Mouse (Mus musculus) hindbrain, embryonic 16.5 days (tissue): ENCODE measurements around the gene Diras1. TPM values are rescaled to one million over a fixed set of nuclear protein-coding genes. Genes with fewer than 3 reads are reported as not detected.

ENCODE experiments used
- ATAC-seq: fragments of 200-750 bp; cut with Nextera tagmentation; 2 replicates; pipeline ENCODE4 v1.8.0; 2017; ENCODE audit warnings: moderate TSS enrichment, moderate library complexity
- H3K27ac ChIP-seq: fragments of 300-500 bp; sonication (generic); 2 replicates; pipeline ENCODE4 v1.5.1; 2014; ENCODE audit warnings: low read depth, mild to moderate bottlenecking, control low read depth, low read length, moderate library complexity
- H3K27me3 ChIP-seq: fragments of 300-500 bp; sonication (generic); replicated peaks from 2 replicates; pipeline ENCODE4 v1.6.1; 2014; ENCODE audit warnings: low read length; ENCODE audit not compliant: control insufficient read depth, insufficient read depth
- H3K36me3 ChIP-seq: fragments of 300-500 bp; sonication (generic); 2 replicates; pipeline ENCODE4 v1.6.1; 2014; ENCODE audit warnings: mild to moderate bottlenecking, low read length, moderate library complexity, mixed read lengths; ENCODE audit not compliant: control insufficient read depth, insufficient read depth
- H3K4me1 ChIP-seq: fragments of 300-500 bp; sonication (generic); 2 replicates; pipeline ENCODE4 v1.6.1; 2014; ENCODE audit warnings: low read depth, low read length; ENCODE audit not compliant: control insufficient read depth, insufficient read depth
- H3K4me2 ChIP-seq: fragments of 300-500 bp; sonication (generic); 2 replicates; pipeline ENCODE4 v1.6.1; 2014; ENCODE audit warnings: mild to moderate bottlenecking, low read length, control low read depth, moderate library complexity
- H3K4me3 ChIP-seq: fragments of 300-500 bp; sonication (generic); 2 replicates; pipeline ENCODE4 v1.5.1; 2014; ENCODE audit warnings: mild to moderate bottlenecking, low read length, control low read depth, moderate library complexity
- H3K9ac ChIP-seq: fragments of 300-500 bp; sonication (generic); 2 replicates; pipeline ENCODE4 v1.6.1; 2014; ENCODE audit warnings: low read depth, mild to moderate bottlenecking, control low read depth, low read length, moderate library complexity
- H3K9me3 ChIP-seq: fragments of 300-500 bp; sonication (generic); 2 replicates; pipeline ENCODE4 v1.6.1; 2014; ENCODE audit warnings: mild to moderate bottlenecking, low read length, moderate library complexity; ENCODE audit not compliant: control insufficient read depth
- WGBS: fragments of 180-500 bp; shearing (Covaris S2); extraction: QIAGEN DNeasy Blood & Tissue Kit; methylation state at CpG from one replicate; pipeline ENCODE4 v1.1.7; 2014; 5-methylcytosine and 5-hydroxymethylcytosine counted together
- polyA plus RNA-seq: library from polyadenylated mRNA; unstranded; fragments of >200 nt; fragmentation: Nextera tagmentation; extraction: Ambion mirVana; gene quantifications from 2 replicates; pipeline ENCODE4 v1.2.1, GENCODE M21; 2015

Diras1 gene
- polyA plus RNA-seq, 1 experiment from 2014 or later = 74.4 TPM

- Histone ChIP-seq H3K9me3 (no peaks in the 10 kb centered on the region), H3K27ac (no peak overlapping the region), H3K36me3 (peaks cover 8% of the 10 kb centered on the region), H3K9ac (no peak overlapping the region), H3K4me3 (no peak overlapping the region), H3K4me2 (no peak overlapping the region), H3K4me1 (peaks cover 6% of the 10 kb centered on the region; the same call in 1 of the 2 replicates), H3K27me3 (no peaks in the 10 kb centered on the region)
- ATAC-seq = no peak
- 77% methylated on average over 7 of the region's 7 CpGs for WGBS
Observed at GRCm38 (mm10) chr10:81036251-81036650, 10.8 kb upstream of the Diras1 start.

GRCm38 (mm10) chr10:81033586-81033985 is 8.1 kb upstream of the Diras1 start:
- Histone ChIP-seq H3K9me3 (no peaks in the 10 kb centered on the region), H3K27me3 (no peaks in the 10 kb centered on the region), H3K4me1 (peaks cover 6% of the 10 kb centered on the region), H3K4me3 (no peak overlapping the region), H3K4me2 (no peak overlapping the region), H3K27ac (no peak overlapping the region), H3K9ac (no peak overlapping the region), H3K36me3 (peaks cover 21% of the 10 kb centered on the region)
- 89% methylated on average over 10 of the region's 10 CpGs for WGBS
- ATAC-seq = no peak

- no peak overlapping the region for H3K9ac ChIP-seq
- H3K27ac ChIP-seq = no peak overlapping the region
- peaks cover 8% of the 10 kb centered on the region for H3K4me1 ChIP-seq
- no peak for ATAC-seq
- 49% methylated on average over 10 of the region's 10 CpGs for WGBS
- H3K36me3 ChIP-seq = peaks cover 21% of the 10 kb centered on the region
- no peak overlapping the region for H3K4me3 ChIP-seq
- H3K9me3 ChIP-seq = no peaks in the 10 kb centered on the region
- H3K4me2 ChIP-seq = no peak overlapping the region
- H3K27me3 ChIP-seq = peaks cover 2% of the 10 kb centered on the region
Observed at GRCm38 (mm10) chr10:81029031-81029430, 3.6 kb upstream of the Diras1 start.

GRCm38 (mm10) chr10:81028219-81028618 is 2.8 kb upstream of the Diras1 start:
- H3K9me3 ChIP-seq = no peaks in the 10 kb centered on the region
- H3K9ac ChIP-seq = no peak overlapping the region
- peaks cover 8% of the 10 kb centered on the region for H3K4me1 ChIP-seq
- H3K27ac ChIP-seq = no peak overlapping the region
- H3K4me2 ChIP-seq = no peak overlapping the region
- no peak overlapping the region for H3K4me3 ChIP-seq
- peaks cover 2% of the 10 kb centered on the region for H3K27me3 ChIP-seq
- peaks cover 21% of the 10 kb centered on the region for H3K36me3 ChIP-seq
- no peak for ATAC-seq

- Histone ChIP-seq H3K9me3 (no peaks in the 10 kb centered on the region), H3K9ac (no peak overlapping the region), H3K36me3 (peaks cover 18% of the 10 kb centered on the region), H3K4me2 (no peak overlapping the region), H3K4me3 (no peak overlapping the region), H3K4me1 (peaks cover 8% of the 10 kb centered on the region), H3K27me3 (peaks cover 2% of the 10 kb centered on the region), H3K27ac (no peak overlapping the region)
- 63% methylated on average over 4 of the region's 4 CpGs for WGBS
- ATAC-seq = no peak
Observed at GRCm38 (mm10) chr10:81027331-81027730, 1.9 kb upstream of the Diras1 start.

GRCm38 (mm10) chr10:81026857-81027256 is 1.4 kb upstream of the Diras1 start:
- Histone ChIP-seq H3K9ac (no peak overlapping the region), H3K9me3 (no peaks in the 10 kb centered on the region), H3K36me3 (peaks cover 16% of the 10 kb centered on the region), H3K4me3 (no peak overlapping the region), H3K27ac (no peak overlapping the region), H3K4me2 (no peak overlapping the region), H3K4me1 (peaks cover 10% of the 10 kb centered on the region), H3K27me3 (peaks cover 2% of the 10 kb centered on the region)
- no peak for ATAC-seq
- 85% methylated on average over 5 of the region's 5 CpGs for WGBS

- Histone ChIP-seq H3K4me2 (peak overlapping the region; percentile 91), H3K4me1 (peaks cover 13% of the 10 kb centered on the region), H3K36me3 (peaks cover 4% of the 10 kb centered on the region), H3K9me3 (no peaks in the 10 kb centered on the region), H3K4me3 (peak overlapping the region; percentile 60), H3K27ac (peak overlapping the region; percentile 29), H3K9ac (peak overlapping the region; percentile 94), H3K27me3 (peaks cover 2% of the 10 kb centered on the region)
- WGBS = 2% methylated on average over 25 of the region's 43 CpGs
- peak; percentile 56 for ATAC-seq
Observed at GRCm38 (mm10) chr10:81025047-81025621, 328 bp downstream of the Diras1 start.

- Histone ChIP-seq H3K36me3 (peaks cover under 1% of the 10 kb centered on the region; the same call in 1 of the 2 replicates), H3K4me2 (peak overlapping the region; percentile 91), H3K9ac (peak overlapping the region; percentile 94), H3K4me1 (peaks cover 13% of the 10 kb centered on the region), H3K9me3 (no peaks in the 10 kb centered on the region), H3K27me3 (peaks cover 2% of the 10 kb centered on the region), H3K4me3 (peak overlapping the region; percentile 60), H3K27ac (no peak overlapping the region; the same call in 1 of the 2 replicates)
- WGBS = 63% methylated on average over 5 of the region's 5 CpGs
- ATAC-seq = no peak
Observed at GRCm38 (mm10) chr10:81024346-81024937, 1.0 kb downstream of the Diras1 start.

GRCm38 (mm10) chr10:81022744-81023143 is 2.7 kb downstream of the Diras1 start:
- no peak overlapping the region; the same call in 1 of the 2 replicates for H3K4me2 ChIP-seq

More at GRCm38 (mm10) chr10:81022744-81023143, 2.7 kb downstream of the Diras1 start:
- Histone ChIP-seq H3K27ac (no peak overlapping the region), H3K4me1 (peaks cover 13% of the 10 kb centered on the region), H3K36me3 (peaks cover 4% of the 10 kb centered on the region; the same call in 1 of the 2 replicates), H3K27me3 (peaks cover 2% of the 10 kb centered on the region), H3K9ac (no peak overlapping the region), H3K9me3 (no peaks in the 10 kb centered on the region), H3K4me3 (no peak overlapping the region)
- no peak for ATAC-seq
- WGBS = 68% methylated on average over 8 of the region's 8 CpGs
